Mouse (Mus musculus): ENCODE data around the gene Cic. TPM values are rescaled to one million over a fixed set of nuclear protein-coding genes. Genes with fewer than 3 reads are reported as not detected.

Cic gene
- polyA plus RNA-seq, 1 experiment: 292 TPM

DNA sequence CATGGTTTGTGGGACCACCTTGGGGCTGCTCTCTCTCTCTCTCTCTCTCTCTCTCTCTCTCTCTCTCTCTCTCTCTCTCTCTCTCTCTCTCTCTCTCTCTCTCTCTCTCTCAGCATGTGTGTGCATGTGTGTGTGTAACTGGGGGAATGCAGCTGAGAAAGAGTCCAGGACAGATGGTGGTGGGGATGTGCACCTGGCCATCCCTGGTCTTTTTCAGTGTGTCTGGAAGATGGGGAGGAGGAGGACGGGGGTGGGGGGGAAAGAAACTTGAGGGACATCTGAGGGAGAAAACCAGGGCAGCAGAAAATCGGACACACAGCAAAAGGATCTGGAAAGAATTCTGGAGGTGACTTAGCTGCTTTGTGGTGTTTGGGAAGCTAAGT lies 39.1 kb downstream of the Cic start:
- Histone ChIP-seq H3K4me3 (replicated peaks; ENCODE audit: control insufficient read depth, low read depth, low read length) (no peak overlapping the region), H3K27ac (ENCODE audit: control insufficient read depth, insufficient read depth, low read depth, low read length, poor library complexity) (no peak overlapping the region), H3K4me1 (ENCODE audit: control insufficient read depth, insufficient read depth, low read length) (no peaks in the 10 kb centered on the region)
- TF ChIP-seq POLR2A (IDR thresholded peaks at IDR 0.05; ENCODE audit: borderline replicate concordance, control insufficient read depth, low read depth, low read length) (no peak), CTCF (IDR thresholded peaks at IDR 0.05; ENCODE audit: control insufficient read depth, insufficient read depth, low read length) (no peak)
- WGBS: 45% methylated on average over 2 of the region's 2 CpGs

DNA sequence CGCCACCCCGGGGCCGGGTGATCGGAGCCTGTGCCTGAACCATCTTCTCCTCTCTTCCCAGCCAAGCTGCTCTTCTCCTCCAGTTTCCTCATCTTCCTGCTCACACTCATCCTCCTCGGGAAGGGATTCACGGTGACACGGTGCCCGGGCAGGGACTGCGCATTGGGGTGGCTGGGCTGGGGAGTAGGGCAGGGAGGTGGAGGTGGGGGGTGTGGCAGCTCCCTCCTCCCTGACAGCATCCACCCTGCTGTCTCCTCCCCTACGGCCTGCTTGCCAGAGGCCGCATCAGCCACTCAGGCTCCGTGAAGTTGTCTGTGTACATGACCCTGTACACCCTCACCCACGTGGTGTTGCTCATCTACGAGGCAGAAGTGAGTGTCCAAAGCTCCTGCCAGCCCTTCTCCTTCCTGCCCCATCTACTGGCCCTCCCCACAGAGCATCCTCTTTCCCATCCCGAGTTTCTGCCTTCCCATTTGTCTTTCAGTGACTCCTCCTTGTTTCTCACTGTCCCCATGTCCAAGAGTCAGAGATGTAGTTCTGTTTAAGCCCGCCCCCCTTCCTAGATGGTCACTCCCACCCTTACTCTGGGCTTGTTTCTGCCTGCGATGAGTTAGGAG lies 41.3 kb downstream of the Cic start:
- WGBS: 58% methylated on average over 17 of the region's 17 CpGs
- Histone ChIP-seq H3K4me1 (ENCODE audit: control insufficient read depth, insufficient read depth, low read length) (no peaks in the 10 kb centered on the region), H3K27ac (ENCODE audit: control insufficient read depth, insufficient read depth, low read depth, low read length, poor library complexity) (no peak overlapping the region), H3K4me3 (replicated peaks; ENCODE audit: control insufficient read depth, low read depth, low read length) (no peak overlapping the region)
- no peak for TF ChIP-seq POLR2A (IDR thresholded peaks at IDR 0.05; ENCODE audit: borderline replicate concordance, control insufficient read depth, low read depth, low read length)

DNA sequence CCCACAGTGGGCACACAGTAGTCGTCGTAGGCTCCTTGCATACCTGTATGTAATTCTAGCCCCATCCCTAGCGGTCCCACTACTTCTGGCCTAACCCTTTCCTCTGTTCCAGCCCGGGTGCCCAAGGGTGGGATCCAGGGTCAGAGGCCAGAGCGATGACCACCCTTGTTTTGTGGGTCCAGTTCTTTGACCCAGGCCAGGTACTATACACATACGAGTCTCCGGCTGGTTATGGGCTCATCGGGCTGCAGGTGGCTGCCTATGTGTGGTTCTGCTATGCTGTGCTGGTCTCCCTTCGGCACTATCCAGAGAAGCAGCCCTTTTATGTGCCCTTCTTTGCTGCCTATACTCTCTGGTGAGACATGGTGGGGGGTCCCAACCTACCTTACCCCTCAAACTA lies 41.9 kb downstream of the Cic start:
- Histone ChIP-seq H3K4me3 (replicated peaks; ENCODE audit: control insufficient read depth, low read depth, low read length) (no peak overlapping the region), H3K4me1 (ENCODE audit: control insufficient read depth, insufficient read depth, low read length) (no peaks in the 10 kb centered on the region), H3K27ac (ENCODE audit: control insufficient read depth, insufficient read depth, low read depth, low read length, poor library complexity) (no peak overlapping the region)
- 83% methylated on average over 9 of the region's 9 CpGs for WGBS
- TF ChIP-seq POLR2A (IDR thresholded peaks at IDR 0.05; ENCODE audit: borderline replicate concordance, control insufficient read depth, low read depth, low read length): no peak
- no peak for TF ChIP-seq CTCF (IDR thresholded peaks at IDR 0.05; ENCODE audit: control insufficient read depth, insufficient read depth, low read length)

DNA sequence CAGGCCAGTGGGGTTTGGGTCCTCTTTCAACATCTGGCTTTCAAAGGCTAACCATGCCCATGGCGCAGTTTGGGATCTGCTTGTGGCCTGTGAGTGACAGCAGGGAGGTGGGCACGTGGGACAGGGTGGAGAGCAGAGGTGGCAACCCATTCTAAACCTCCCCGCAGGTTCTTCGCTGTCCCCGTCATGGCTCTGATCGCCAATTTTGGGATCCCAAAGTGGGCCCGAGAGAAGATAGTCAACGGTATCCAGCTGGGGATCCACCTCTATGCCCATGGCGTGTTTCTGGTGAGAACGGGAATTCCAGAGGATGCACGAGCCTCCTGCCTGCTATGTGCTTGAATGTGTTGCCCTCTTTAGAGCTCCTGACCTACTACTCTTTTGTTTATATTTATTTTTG lies 43.7 kb downstream of the Cic start:
- H3K4me1 ChIP-seq (ENCODE audit: control insufficient read depth, insufficient read depth, low read length): no peaks in the 10 kb centered on the region
- no peak overlapping the region for H3K27ac ChIP-seq (ENCODE audit: control insufficient read depth, insufficient read depth, low read depth, low read length, poor library complexity)
- H3K4me3 ChIP-seq (replicated peaks; ENCODE audit: control insufficient read depth, low read depth, low read length): no peak overlapping the region
- no peak for TF ChIP-seq POLR2A (IDR thresholded peaks at IDR 0.05; ENCODE audit: borderline replicate concordance, control insufficient read depth, low read depth, low read length)
- no peak for TF ChIP-seq CTCF (IDR thresholded peaks at IDR 0.05; ENCODE audit: control insufficient read depth, insufficient read depth, low read length)
- 76% methylated on average over 11 of the region's 11 CpGs for WGBS

DNA sequence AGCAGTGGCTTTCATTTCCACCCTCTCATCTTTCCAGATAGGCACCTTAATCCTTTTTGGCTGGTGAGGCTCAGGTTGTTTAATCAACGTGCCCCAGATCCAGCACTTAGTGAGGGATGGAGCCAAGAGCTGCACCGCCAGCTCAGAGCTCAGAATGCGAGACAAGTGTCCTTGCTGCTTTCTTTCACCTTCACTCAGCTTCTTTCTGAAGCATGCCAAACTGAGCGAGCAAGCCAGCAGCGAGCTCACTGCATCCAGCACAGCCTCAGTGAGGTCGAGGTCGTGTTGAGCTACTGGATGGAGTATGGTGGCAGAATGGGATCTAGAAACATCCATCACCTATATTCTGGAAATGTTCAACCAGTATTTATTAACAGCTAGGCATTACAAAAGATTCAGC lies 45.8 kb downstream of the Cic start:
- Histone ChIP-seq H3K4me3 (replicated peaks; ENCODE audit: control insufficient read depth, low read depth, low read length) (no peak overlapping the region), H3K4me1 (ENCODE audit: control insufficient read depth, insufficient read depth, low read length) (no peaks in the 10 kb centered on the region; the same call in 1 of the 2 replicates)
- 48% methylated on average over 7 of the region's 7 CpGs for WGBS

DNA sequence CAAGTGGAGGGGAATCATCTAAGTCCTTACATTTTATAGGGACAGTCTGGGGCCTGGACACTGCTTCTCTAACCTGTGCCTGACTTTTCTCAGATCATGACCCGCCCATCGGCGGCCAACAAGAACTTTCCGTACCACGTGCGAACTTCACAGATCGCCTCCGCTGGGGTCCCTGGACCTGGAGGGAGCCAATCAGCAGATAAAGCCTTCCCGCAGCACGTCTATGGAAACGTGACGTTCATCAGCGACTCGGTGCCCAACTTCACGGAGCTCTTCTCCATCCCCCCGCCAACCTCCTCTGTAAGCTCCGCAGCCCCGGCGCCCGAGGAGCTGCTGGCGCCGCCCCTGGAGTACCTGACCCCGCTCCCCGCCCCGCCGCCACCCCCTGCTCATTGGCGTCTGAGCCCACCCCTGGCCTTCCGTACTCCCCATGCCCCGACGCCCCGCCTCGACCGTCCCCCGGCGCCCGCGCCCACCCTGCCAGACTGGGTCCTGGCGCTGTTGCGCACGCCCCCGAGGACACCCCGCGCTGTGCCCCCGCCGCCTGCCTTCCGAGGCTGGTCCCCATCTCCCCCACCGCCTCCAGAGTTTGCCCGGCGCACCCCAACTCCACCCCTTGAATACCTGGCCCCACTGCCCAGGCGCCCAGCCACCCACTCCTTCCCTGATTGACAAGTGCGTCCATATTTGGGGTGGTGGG lies 47.3 kb downstream of the Cic start:
- Histone ChIP-seq H3K4me1 (ENCODE audit: control insufficient read depth, insufficient read depth, low read length) (no peaks in the 10 kb centered on the region; the same call in 1 of the 2 replicates), H3K27ac (ENCODE audit: control insufficient read depth, insufficient read depth, low read depth, low read length, poor library complexity) (no peak overlapping the region), H3K4me3 (replicated peaks; ENCODE audit: control insufficient read depth, low read depth, low read length) (no peak overlapping the region)
- TF ChIP-seq CTCF (IDR thresholded peaks at IDR 0.05; ENCODE audit: control insufficient read depth, insufficient read depth, low read length) (no peak), POLR2A (IDR thresholded peaks at IDR 0.05; ENCODE audit: borderline replicate concordance, control insufficient read depth, low read depth, low read length) (no peak)
- 3% methylated on average over 51 of the region's 51 CpGs for WGBS

More for the DNA sequence above, 45.8 kb downstream of the Cic start:
- no peak for TF ChIP-seq POLR2A (IDR thresholded peaks at IDR 0.05; ENCODE audit: borderline replicate concordance, control insufficient read depth, low read depth, low read length)
- no peak for TF ChIP-seq CTCF (IDR thresholded peaks at IDR 0.05; ENCODE audit: control insufficient read depth, insufficient read depth, low read length)
- H3K27ac ChIP-seq (ENCODE audit: control insufficient read depth, insufficient read depth, low read depth, low read length, poor library complexity): no peak overlapping the region

DNA sequence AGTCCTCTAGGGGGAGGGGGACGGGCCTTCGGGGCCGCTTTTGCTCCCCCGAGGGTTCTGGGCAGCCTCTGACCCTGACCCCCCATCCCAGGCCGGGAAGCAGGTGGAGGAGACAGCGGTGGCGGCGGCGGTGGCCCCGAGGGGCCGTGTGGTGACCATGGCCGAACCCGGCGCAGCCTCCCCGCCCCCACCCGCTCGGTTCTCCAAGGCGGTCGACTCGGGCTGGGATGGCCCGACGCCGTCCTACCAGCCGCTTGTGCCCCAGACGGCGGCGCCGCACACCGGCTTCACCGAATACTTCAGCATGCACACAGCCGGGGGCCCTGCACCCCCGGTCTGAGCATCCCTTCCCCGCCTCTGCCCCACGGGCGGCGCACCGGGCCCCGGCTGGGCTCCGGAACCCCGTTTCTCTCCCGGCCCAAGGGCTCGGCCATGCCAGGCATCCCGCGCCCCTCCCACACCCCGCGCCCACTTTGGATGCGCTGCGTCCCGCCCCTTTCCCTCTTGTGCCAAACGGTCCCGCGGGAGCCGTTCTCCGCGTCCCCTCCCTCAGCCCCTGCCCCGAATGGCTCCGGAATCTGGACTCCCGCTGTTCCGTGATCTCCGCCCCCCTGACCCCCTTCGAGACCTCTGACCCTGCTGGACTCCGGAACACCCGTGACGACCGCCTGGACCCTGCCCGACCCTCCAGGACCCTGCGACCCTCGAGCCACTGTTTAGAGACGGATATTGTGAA lies 48.0 kb downstream of the Cic start:
- H3K4me3 ChIP-seq (replicated peaks; ENCODE audit: control insufficient read depth, low read depth, low read length): no peak overlapping the region
- no peak for TF ChIP-seq CTCF (IDR thresholded peaks at IDR 0.05; ENCODE audit: control insufficient read depth, insufficient read depth, low read length)
- TF ChIP-seq POLR2A (IDR thresholded peaks at IDR 0.05; ENCODE audit: borderline replicate concordance, control insufficient read depth, low read depth, low read length): no peak
- no peaks in the 10 kb centered on the region; the same call in 1 of the 2 replicates for H3K4me1 ChIP-seq (ENCODE audit: control insufficient read depth, insufficient read depth, low read length)
- H3K27ac ChIP-seq (ENCODE audit: control insufficient read depth, insufficient read depth, low read depth, low read length, poor library complexity): no peak overlapping the region
- WGBS: 2% methylated on average over 69 of the region's 69 CpGs
